Mouse (Mus musculus): ENCODE results near the gene Rmnd5a. TPM values are rescaled to one million over a fixed set of nuclear protein-coding genes. Genes with fewer than 3 reads are reported as not detected.

Gene Rmnd5a
- total RNA-seq, 1 experiment, result 52.3 TPM

GRCm38 (mm10) chr6:71338941-71339340 is 101.5 kb downstream of the Rmnd5a start:
- H3K36me3 ChIP-seq (ENCODE audit: control insufficient read depth, insufficient read depth, low read length, poor library complexity, severe bottlenecking), result no peaks in the 10 kb centered on the region
- H3K9ac ChIP-seq (ENCODE audit: insufficient read depth, low read depth, low read length, poor library complexity, severe bottlenecking), result no peak overlapping the region
- no peak overlapping the region for H3K4me3 ChIP-seq (ENCODE audit: insufficient read depth in 1 of 2, low read depth in 1 of 2, low read length in 2 of 2, poor library complexity in 1 of 2, severe bottlenecking in 1 of 2)
- no peak for DNase-seq (ENCODE audit: low read depth, low spot score)
- H3K27ac ChIP-seq (ENCODE audit: insufficient read depth, low read depth, low read length, poor library complexity, severe bottlenecking), result no peak overlapping the region
- H3K9me3 ChIP-seq (ENCODE audit: control insufficient read depth, insufficient read depth, low read depth, low read length), result no peaks in the 10 kb centered on the region
- H3K4me1 ChIP-seq (ENCODE audit: control insufficient read depth in 2 of 2, insufficient read depth in 2 of 2, low read length in 2 of 2, poor library complexity in 1 of 2), result no peaks in the 10 kb centered on the region
- TF ChIP-seq CHD2 (IDR thresholded peaks at IDR 0.05; ENCODE audit: low read depth, low read length) (no peak), HCFC1 (IDR thresholded peaks at IDR 0.05; ENCODE audit: borderline replicate concordance, insufficient read depth, low read length) (no peak), ZC3H11A (IDR thresholded peaks at IDR 0.05; ENCODE audit: borderline replicate concordance, low read depth, low read length) (no peak), ZNF384 (IDR thresholded peaks at IDR 0.05; ENCODE audit: low read depth, low read length) (no peak), MAFK (IDR thresholded peaks at IDR 0.05; ENCODE audit: insufficient read depth, low read depth, low read length) (no peak)
- in situ Hi-C loops (cut with MboI; ENCODE audit: low sequenced_read_pairs in 2 of 2, unreplicated experiment in 2 of 2), result no loop called here

Other genes starting within 250 kb of the Rmnd5a start
- not detected in 2 replicates for gene Fabp1, start 240.8 kb downstream of the Rmnd5a start, total RNA-seq (2012; rRNA removed)
- gene Krcc1, start 169.0 kb downstream of the Rmnd5a start, total RNA-seq (2012; rRNA removed), result 13.2 and 19.2 TPM in 2 replicates
- 4.2 and 6.8 TPM in 2 replicates for gene Smyd1, start 118.4 kb downstream of the Rmnd5a start, total RNA-seq (2012; rRNA removed)
- gene Cd8b1, start 117.8 kb downstream of the Rmnd5a start, total RNA-seq (2012; rRNA removed), result 0.21 TPM in 1 of 2 replicates, not detected in the other
- gene Cd8a, start 67.2 kb downstream of the Rmnd5a start, total RNA-seq (2012; rRNA removed), result 0.13 and 0.32 TPM in 2 replicates
- 4.7 and 7.3 TPM in 2 replicates for gene Rnf103, start 53.3 kb upstream of the Rmnd5a start, total RNA-seq (2012; rRNA removed)
- gene Chmp3, start 103.2 kb upstream of the Rmnd5a start, total RNA-seq (2012; rRNA removed), result 42.6 and 55.8 TPM in 2 replicates
- 124 and 125 TPM in 2 replicates for gene Kdm3a, start 192.4 kb upstream of the Rmnd5a start, total RNA-seq (2012; rRNA removed)